Mouse (Mus musculus) neural tube, embryonic 14.5 days (tissue): ENCODE measurements at regions not wholly inside any gene's neighbourhood (a gene's known extent, or its start where the extent isn't known, plus 50 kb on each side); places are given as distances from the start of the nearest gene placed in this dataset.
"Not testable (repeated sequence)": the region's sequence is repeated elsewhere in the genome, so short reads cannot be mapped to it uniquely, and the experiment has no call there.

Experiments
- ATAC-seq: fragments of 200-750 bp; cut with Nextera tagmentation; 2 replicates; pipeline ENCODE4 v1.8.0; 2017; ENCODE audit warnings: low read depth, mild to moderate bottlenecking, moderate TSS enrichment, moderate library complexity
- H3K27ac ChIP-seq: fragments of 300-500 bp; sonication (generic); 2 replicates; pipeline ENCODE4 v1.5.1; 2014; ENCODE audit warnings: low read depth, mild to moderate bottlenecking, control low read depth, low read length, moderate library complexity, mixed read lengths
- H3K27me3 ChIP-seq: fragments of 300-500 bp; sonication (generic); 2 replicates; pipeline ENCODE4 v1.6.1; 2014; ENCODE audit warnings: low read length; ENCODE audit not compliant: control insufficient read depth, insufficient read depth
- H3K36me3 ChIP-seq: fragments of 300-500 bp; sonication (generic); 2 replicates; pipeline ENCODE4 v1.6.1; 2014; ENCODE audit warnings: low read length, mixed read lengths; ENCODE audit not compliant: control insufficient read depth, insufficient read depth
- H3K4me1 ChIP-seq: fragments of 300-500 bp; sonication (generic); 2 replicates; pipeline ENCODE4 v1.6.1; 2014; ENCODE audit warnings: low read length; ENCODE audit not compliant: control insufficient read depth, insufficient read depth
- H3K4me2 ChIP-seq: fragments of 300-500 bp; sonication (generic); 2 replicates; pipeline ENCODE4 v1.6.1; 2014; ENCODE audit warnings: mild to moderate bottlenecking, low read depth, low read length, control low read depth
- H3K4me3 ChIP-seq: fragments of 300-500 bp; sonication (generic); 2 replicates; pipeline ENCODE4 v1.5.1; 2014; ENCODE audit warnings: low read depth, low read length, control low read depth, mixed read lengths
- H3K9ac ChIP-seq: fragments of 300-500 bp; sonication (generic); replicated peaks from 2 replicates; pipeline ENCODE4 v1.6.1; 2014; ENCODE audit warnings: low read depth, mild to moderate bottlenecking, control low read depth, low read length, mixed read lengths
- H3K9me3 ChIP-seq: fragments of 300-500 bp; sonication (generic); 2 replicates; pipeline ENCODE4 v1.6.1; 2016; ENCODE audit warnings: low read length; ENCODE audit not compliant: control insufficient read depth
- WGBS: fragments of 180-500 bp; shearing (Covaris S2); extraction: QIAGEN DNeasy Blood & Tissue Kit; methylation state at CpG from one replicate; pipeline ENCODE4 v1.1.7; 2014; 5-methylcytosine and 5-hydroxymethylcytosine counted together

GRCm38 (mm10) chr15:92993538-92994190, 281.3 kb downstream of the Gxylt1 start:
- H3K4me1 ChIP-seq: no peaks in the 10 kb centered on the region
- no peaks in the 10 kb centered on the region for H3K36me3 ChIP-seq
- no peak overlapping the region for H3K4me3 ChIP-seq
- 37% methylated on average over 6 of the region's 6 CpGs for WGBS
- no peak overlapping the region for H3K4me2 ChIP-seq
- ATAC-seq: peak; percentile 44; the same call in 1 of the 2 replicates
- H3K9me3 ChIP-seq: no peaks in the 10 kb centered on the region
- no peaks in the 10 kb centered on the region for H3K27me3 ChIP-seq
- H3K9ac ChIP-seq: no peak overlapping the region
- H3K27ac ChIP-seq: no peak overlapping the region

- H3K27me3 ChIP-seq: no peaks in the 10 kb centered on the region
- no peaks in the 10 kb centered on the region for H3K36me3 ChIP-seq
- H3K4me1 ChIP-seq: peaks cover 4% of the 10 kb centered on the region; the same call in 1 of the 2 replicates
- no peak for ATAC-seq
- WGBS: 76% methylated on average over 4 of the region's 4 CpGs
- H3K9ac ChIP-seq: no peak overlapping the region
- H3K4me3 ChIP-seq: no peak overlapping the region
- no peaks in the 10 kb centered on the region for H3K9me3 ChIP-seq
- no peak overlapping the region for H3K27ac ChIP-seq
- no peak overlapping the region for H3K4me2 ChIP-seq
These were observed 299.2 kb downstream of the Gxylt1 start for GRCm38 (mm10) chr15:92975774-92976173.

GRCm38 (mm10) chr15:92974931-92975330, 300.0 kb downstream of the Gxylt1 start:
- Histone ChIP-seq H3K9ac (no peak overlapping the region), H3K4me2 (no peak overlapping the region), H3K4me3 (no peak overlapping the region), H3K36me3 (no peaks in the 10 kb centered on the region), H3K27ac (no peak overlapping the region), H3K9me3 (no peaks in the 10 kb centered on the region), H3K4me1 (peaks cover 4% of the 10 kb centered on the region; the same call in 1 of the 2 replicates), H3K27me3 (no peaks in the 10 kb centered on the region)
- 84% methylated on average over 3 of the region's 3 CpGs for WGBS
- no peak for ATAC-seq

GRCm38 (mm10) chr15:92973651-92974229, 301.2 kb downstream of the Gxylt1 start:
- H3K4me3 ChIP-seq: no peak overlapping the region
- no peaks in the 10 kb centered on the region for H3K9me3 ChIP-seq
- H3K27me3 ChIP-seq: no peaks in the 10 kb centered on the region
- no peaks in the 10 kb centered on the region for H3K36me3 ChIP-seq
- H3K9ac ChIP-seq: no peak overlapping the region
- no peak overlapping the region for H3K4me2 ChIP-seq
- WGBS: 61% methylated on average over 9 of the region's 9 CpGs
- peaks cover 4% of the 10 kb centered on the region; the same call in 1 of the 2 replicates for H3K4me1 ChIP-seq
- peak; percentile 41; the same call in 1 of the 2 replicates for ATAC-seq
- H3K27ac ChIP-seq: no peak overlapping the region

- WGBS: 98% methylated on average over 1 of the region's 1 CpGs
- Histone ChIP-seq H3K27ac (no peak overlapping the region), H3K9me3 (no peaks in the 10 kb centered on the region)
These were observed 309.4 kb downstream of the Gxylt1 start for GRCm38 (mm10) chr15:92965556-92965955.

GRCm38 (mm10) chr15:92964901-92965300, 310.1 kb downstream of the Gxylt1 start:
- H3K4me3 ChIP-seq: no peak overlapping the region

More at GRCm38 (mm10) chr15:92965556-92965955, 309.4 kb downstream of the Gxylt1 start:
- no peaks in the 10 kb centered on the region for H3K27me3 ChIP-seq
- no peak overlapping the region for H3K9ac ChIP-seq
- ATAC-seq: no peak
- no peaks in the 10 kb centered on the region for H3K36me3 ChIP-seq
- no peaks in the 10 kb centered on the region for H3K4me1 ChIP-seq
- H3K4me3 ChIP-seq: no peak overlapping the region
- H3K4me2 ChIP-seq: no peak overlapping the region

GRCm38 (mm10) chr15:92964131-92964530, 310.8 kb downstream of the Gxylt1 start:
- Histone ChIP-seq H3K27ac (no peak overlapping the region), H3K9ac (no peak overlapping the region), H3K36me3 (no peaks in the 10 kb centered on the region), H3K27me3 (no peaks in the 10 kb centered on the region), H3K4me3 (no peak overlapping the region), H3K4me1 (no peaks in the 10 kb centered on the region), H3K9me3 (no peaks in the 10 kb centered on the region), H3K4me2 (no peak overlapping the region)
- no peak for ATAC-seq
- 79% methylated on average over 1 of the region's 1 CpGs for WGBS

More at GRCm38 (mm10) chr15:92964901-92965300, 310.1 kb downstream of the Gxylt1 start:
- Histone ChIP-seq H3K27ac (no peak overlapping the region), H3K9me3 (no peaks in the 10 kb centered on the region), H3K27me3 (no peaks in the 10 kb centered on the region), H3K4me2 (no peak overlapping the region), H3K36me3 (no peaks in the 10 kb centered on the region), H3K9ac (no peak overlapping the region), H3K4me1 (no peaks in the 10 kb centered on the region)
- no peak for ATAC-seq
- WGBS: 78% methylated on average over 3 of the region's 3 CpGs

- not testable (repeated sequence) for H3K9me3 ChIP-seq, H3K4me3 ChIP-seq, H3K27me3 ChIP-seq, H3K4me1 ChIP-seq, ATAC-seq, H3K4me2 ChIP-seq, H3K27ac ChIP-seq, H3K36me3 ChIP-seq, H3K9ac ChIP-seq
- WGBS: 88% methylated on average over 3 of the region's 3 CpGs
These were observed 324.1 kb downstream of the Gxylt1 start for GRCm38 (mm10) chr15:92950912-92951311.

GRCm38 (mm10) chr15:92946216-92946615, 328.8 kb downstream of the Gxylt1 start:
- Histone ChIP-seq H3K36me3 (no peaks in the 10 kb centered on the region), H3K4me3 (no peak overlapping the region), H3K4me1 (no peaks in the 10 kb centered on the region), H3K9me3 (no peaks in the 10 kb centered on the region), H3K4me2 (no peak overlapping the region), H3K27me3 (no peaks in the 10 kb centered on the region), H3K27ac (no peak overlapping the region), H3K9ac (no peak overlapping the region)
- no peak for ATAC-seq
- 61% methylated on average over 5 of the region's 5 CpGs for WGBS
